Mouse (Mus musculus): ENCODE measurements around the gene Pcgf1. TPM values are rescaled to one million over a fixed set of nuclear protein-coding genes. Genes with fewer than 3 reads are reported as not detected.

The Pcgf1 gene
- polyA plus RNA-seq, 1 experiment from 2014 or later: 46.5 TPM

DNA sequence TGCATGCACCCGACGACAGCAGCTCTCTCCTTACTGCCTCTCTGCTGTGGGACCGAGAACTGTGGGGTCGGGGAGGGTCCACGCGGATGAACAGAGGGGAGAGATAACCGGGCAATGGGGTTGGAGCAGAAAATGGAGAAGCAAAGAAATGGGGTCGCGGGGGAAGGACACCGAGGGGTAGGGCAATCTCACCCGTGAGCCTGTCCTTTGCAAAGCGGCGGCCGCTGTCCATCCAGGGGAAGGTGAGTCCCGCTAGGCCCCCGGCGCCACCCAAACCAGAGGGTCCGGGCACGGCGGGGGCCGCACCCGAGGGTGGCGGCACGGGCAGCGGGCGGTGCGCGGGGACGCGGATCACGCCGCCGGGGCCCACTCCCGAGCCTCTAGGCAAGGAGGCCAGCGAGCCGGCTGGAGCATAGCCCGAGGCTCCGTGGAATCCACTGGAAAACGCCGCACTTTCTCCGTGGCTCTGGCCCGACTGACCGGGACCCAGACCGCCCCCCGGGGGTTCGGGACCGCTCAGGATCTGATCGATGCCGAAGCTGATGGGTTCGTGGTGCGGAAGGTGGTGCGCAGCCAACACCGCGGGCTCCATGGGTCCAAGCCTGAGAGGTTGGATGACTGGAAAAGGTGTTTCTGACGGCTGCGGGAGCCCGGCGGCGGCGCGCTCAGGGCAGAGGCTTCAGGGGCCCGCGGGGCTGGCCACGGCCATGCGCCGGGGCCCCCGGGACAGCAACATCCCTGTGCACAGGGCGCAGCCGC lies 8.0 kb upstream of the Pcgf1 start:
- H3K27me3 ChIP-seq (ENCODE audit: low read depth, poor library complexity, severe bottlenecking): peaks cover 100% of the 10 kb centered on the region
- 0 out of 2 replicates have a peak overlapping the region, but pooled peaks have one; percentile 11 for H3K27ac ChIP-seq
- peak; percentile 68 for DNase-seq (ENCODE audit: low spot score)
- peaks cover 35% of the 10 kb centered on the region for H3K4me1 ChIP-seq
- H3K4me3 ChIP-seq: peak overlapping the region; percentile 44
- H3K36me3 ChIP-seq: no peaks in the 10 kb centered on the region
- 1% methylated on average over 69 of the region's 69 CpGs for WGBS
- no peaks in the 10 kb centered on the region for H3K9me3 ChIP-seq (replicated peaks)

DNA sequence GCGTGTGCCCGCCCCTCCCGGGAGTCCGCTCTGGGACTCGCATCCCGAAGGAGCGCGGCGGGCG lies 7.6 kb upstream of the Pcgf1 start, which contains the start of gene Tlx2:
Tlx2 (minus strand) TSS at position 47 of the 64 bp plus-strand sequence.
- H3K36me3 ChIP-seq: no peaks in the 10 kb centered on the region
- 0 out of 2 replicates have a peak within 1 kb of the TSS, but pooled peaks have one; percentile 27 for H3K27ac ChIP-seq
- H3K9me3 ChIP-seq (replicated peaks): no peaks in the 10 kb centered on the region
- H3K4me1 ChIP-seq: peaks cover 35% of the 10 kb centered on the region
- H3K4me3 ChIP-seq: peak within 1 kb of the TSS; percentile 44
- WGBS: under 1% methylated on average over 10 of the region's 10 CpGs
- peaks cover 100% of the 10 kb centered on the region for H3K27me3 ChIP-seq (ENCODE audit: low read depth, poor library complexity, severe bottlenecking)
- no peak for DNase-seq (ENCODE audit: low spot score)

DNA sequence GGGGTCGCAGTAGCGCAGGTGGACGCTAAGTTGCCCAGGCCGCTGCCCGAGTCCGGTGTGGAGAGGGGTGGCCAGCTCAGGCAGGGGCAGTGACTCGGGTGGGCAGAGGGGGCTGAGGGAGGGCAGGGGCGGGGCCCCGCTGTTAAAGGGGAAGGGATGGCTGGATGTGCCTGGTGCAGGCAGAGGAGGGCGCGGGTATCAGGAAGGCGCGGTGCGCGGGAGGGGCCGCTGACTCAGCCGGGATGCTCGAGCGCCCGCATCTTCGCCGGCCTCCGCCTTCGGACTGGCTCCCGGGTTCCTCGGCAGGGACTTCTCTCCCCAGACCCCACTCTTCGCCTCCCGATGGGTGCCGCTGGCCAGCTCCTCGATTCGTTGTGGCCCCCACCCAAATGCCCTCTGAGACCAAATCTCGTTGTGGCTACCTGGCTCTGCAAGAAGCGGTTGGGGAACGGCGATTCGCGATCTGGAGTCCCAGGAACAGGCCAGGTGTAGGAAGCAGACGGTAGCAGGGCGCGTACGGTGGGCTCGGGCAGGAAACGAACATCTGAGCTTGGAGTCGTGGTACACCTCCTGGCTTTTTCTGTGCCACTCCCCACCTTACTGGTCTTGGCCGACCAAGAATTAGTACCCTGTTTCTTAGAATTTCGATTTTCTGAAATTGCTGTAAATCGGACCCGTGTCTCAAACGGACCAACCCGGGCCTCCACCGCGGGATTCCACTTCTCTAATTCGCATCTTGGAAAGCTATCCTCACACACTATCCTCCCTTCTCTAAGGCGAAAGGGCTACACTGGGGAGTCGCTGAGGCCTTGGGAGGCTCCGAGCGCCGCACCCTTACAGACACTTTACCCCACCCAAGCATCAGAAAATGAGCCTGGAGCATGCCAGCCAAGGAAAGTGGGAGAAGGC lies 7.1 kb upstream of the Pcgf1 start:
- DNase-seq (ENCODE audit: low spot score): peak; percentile 79
- no peaks in the 10 kb centered on the region for H3K36me3 ChIP-seq
- under 1% methylated on average over 51 of the region's 58 CpGs for WGBS
- 0 out of 2 replicates have a peak overlapping the region, but pooled peaks have one; percentile 27 for H3K27ac ChIP-seq
- no peaks in the 10 kb centered on the region for H3K9me3 ChIP-seq (replicated peaks)
- H3K4me3 ChIP-seq: peak overlapping the region; percentile 44
- peaks cover 100% of the 10 kb centered on the region for H3K27me3 ChIP-seq (ENCODE audit: low read depth, poor library complexity, severe bottlenecking)
- peaks cover 35% of the 10 kb centered on the region for H3K4me1 ChIP-seq

DNA sequence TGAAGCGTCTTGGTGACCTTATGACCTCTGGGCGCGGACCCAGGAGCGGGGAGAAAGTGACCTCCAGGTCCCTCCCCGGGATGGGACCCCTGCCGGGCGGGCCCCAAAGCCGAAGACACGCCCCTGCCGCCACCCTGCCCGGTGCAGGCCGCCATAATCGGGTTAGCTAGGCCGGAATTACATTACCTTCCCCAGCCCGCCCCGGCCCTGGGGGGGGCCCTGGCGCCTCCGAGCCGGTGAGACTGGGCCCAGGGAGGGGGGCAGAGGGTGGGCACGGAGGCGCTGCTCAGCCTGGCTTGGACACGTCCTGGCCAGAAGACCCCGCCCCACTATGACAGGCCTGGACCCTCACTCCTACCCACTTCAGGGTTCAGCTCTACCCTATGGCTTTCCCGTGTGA lies 6.4 kb upstream of the Pcgf1 start:
- no peak for DNase-seq (ENCODE audit: low spot score)
- 1% methylated on average over 24 of the region's 24 CpGs for WGBS
- Histone ChIP-seq H3K27ac (0 out of 2 replicates have a peak overlapping the region, but pooled peaks have one; percentile 27), H3K4me1 (peaks cover 35% of the 10 kb centered on the region), H3K9me3 (replicated peaks) (no peaks in the 10 kb centered on the region), H3K4me3 (peak overlapping the region; percentile 44), H3K36me3 (no peaks in the 10 kb centered on the region), H3K27me3 (ENCODE audit: low read depth, poor library complexity, severe bottlenecking) (peaks cover 100% of the 10 kb centered on the region)

DNA sequence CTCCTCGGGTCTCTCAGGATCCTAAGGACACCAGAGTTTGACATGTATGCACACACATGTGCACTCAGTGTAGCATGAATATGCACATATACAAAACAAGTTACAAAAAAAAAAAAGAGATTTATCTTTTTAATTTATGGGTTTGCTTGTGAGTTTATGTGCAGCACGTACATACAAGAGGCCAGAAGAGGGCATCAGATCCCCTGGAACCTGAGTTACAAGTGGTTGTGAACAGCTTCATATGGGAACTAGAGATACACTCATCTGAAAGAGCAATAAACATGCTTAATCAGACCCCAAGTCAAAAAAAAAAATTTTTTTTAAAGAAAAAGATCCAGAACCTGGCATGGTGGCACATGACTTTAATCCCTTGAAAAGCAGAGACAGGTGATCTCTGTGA lies 2.7 kb upstream of the Pcgf1 start:
- Histone ChIP-seq H3K27ac (no peak overlapping the region), H3K27me3 (ENCODE audit: low read depth, poor library complexity, severe bottlenecking) (peaks cover 71% of the 10 kb centered on the region), H3K9me3 (replicated peaks) (no peaks in the 10 kb centered on the region), H3K36me3 (peaks cover 6% of the 10 kb centered on the region), H3K4me3 (no peak overlapping the region), H3K4me1 (peaks cover 42% of the 10 kb centered on the region)
- no peak for DNase-seq (ENCODE audit: low spot score)
- WGBS: 30% methylated on average over 2 of the region's 2 CpGs

DNA sequence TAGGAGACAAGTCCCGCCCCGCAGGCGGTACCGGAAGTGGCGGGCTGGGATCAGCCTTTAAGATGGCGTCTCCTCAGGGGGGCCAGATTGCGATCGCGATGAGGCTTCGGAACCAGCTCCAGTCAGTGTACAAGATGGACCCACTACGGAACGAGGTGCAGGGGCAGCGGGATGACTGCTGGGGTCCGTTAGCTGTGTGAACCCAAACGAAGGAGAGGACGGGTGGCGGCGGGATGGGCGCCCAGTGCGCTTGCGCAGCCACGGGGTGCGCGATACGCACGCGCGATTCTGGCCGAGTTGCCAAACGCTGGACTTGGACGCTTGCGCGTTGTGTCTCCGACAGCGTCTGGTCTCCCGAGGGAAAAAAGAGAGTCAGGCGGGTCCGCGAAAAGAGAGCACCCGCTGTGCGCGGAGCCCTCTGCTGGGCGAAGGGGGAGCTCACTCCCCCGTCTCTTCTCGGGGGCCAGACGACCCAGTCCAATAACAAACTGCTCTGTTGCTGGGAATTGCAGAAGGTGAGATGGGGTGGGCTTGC lies 722 bp downstream of the Pcgf1 start:
- H3K4me3 ChIP-seq: peak overlapping the region; percentile 85
- H3K9me3 ChIP-seq (replicated peaks): no peaks in the 10 kb centered on the region
- H3K4me1 ChIP-seq: peaks cover 34% of the 10 kb centered on the region
- DNase-seq (ENCODE audit: low spot score): peak; percentile 100
- peak overlapping the region; percentile 96 for H3K27ac ChIP-seq
- H3K27me3 ChIP-seq (ENCODE audit: low read depth, poor library complexity, severe bottlenecking): peaks cover 55% of the 10 kb centered on the region
- WGBS: under 1% methylated on average over 46 of the region's 46 CpGs
- H3K36me3 ChIP-seq: peaks cover 34% of the 10 kb centered on the region

DNA sequence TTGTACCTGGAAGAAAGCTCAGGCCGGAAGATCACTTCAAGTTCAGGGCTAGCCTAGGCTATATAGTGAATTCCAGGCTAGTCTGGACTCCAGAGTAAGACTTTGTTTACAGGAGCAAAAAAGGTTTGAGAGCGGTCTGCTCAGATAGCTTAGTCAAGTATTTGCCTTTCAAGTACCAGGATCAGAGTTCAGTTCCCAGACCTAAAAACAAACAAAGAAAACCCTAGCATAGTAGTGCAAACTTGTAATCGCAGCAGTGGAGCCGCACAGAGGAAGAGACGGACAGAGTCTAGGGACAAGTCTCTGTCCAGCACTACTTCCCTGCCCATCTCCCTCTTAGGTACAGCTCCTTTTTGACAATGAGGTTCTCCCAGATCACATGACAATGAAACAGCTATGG lies 2.5 kb downstream of the Pcgf1 start:
- no peak for DNase-seq (ENCODE audit: low spot score)
- peaks cover 55% of the 10 kb centered on the region for H3K27me3 ChIP-seq (ENCODE audit: low read depth, poor library complexity, severe bottlenecking)
- H3K9me3 ChIP-seq (replicated peaks): no peaks in the 10 kb centered on the region

DNA sequence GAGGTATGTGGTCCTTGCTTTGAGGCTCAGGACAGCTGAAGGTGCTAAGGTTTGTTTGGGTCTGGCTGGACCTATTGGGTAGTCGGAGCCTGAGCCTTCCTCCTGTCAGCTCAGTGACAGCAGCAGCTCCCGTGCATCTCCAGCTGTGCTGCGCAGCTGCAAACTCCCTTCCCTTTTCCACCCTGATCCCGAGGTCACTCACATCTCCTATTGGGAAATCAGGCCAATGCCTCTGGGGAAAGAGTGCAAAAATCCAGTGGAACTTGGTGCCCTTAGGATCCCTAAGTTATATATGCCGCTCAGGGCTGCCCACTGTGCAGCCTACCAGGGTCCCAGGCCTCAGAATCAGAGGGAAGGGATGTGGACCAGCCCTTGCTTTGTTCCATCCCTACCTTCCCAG lies 5.8 kb downstream of the Pcgf1 start:
- H3K4me3 ChIP-seq: no peak overlapping the region
- no peaks in the 10 kb centered on the region for H3K9me3 ChIP-seq (replicated peaks)
- H3K27ac ChIP-seq: no peak overlapping the region
- H3K4me1 ChIP-seq: peaks cover 75% of the 10 kb centered on the region
- peaks cover 34% of the 10 kb centered on the region for H3K36me3 ChIP-seq
- DNase-seq (ENCODE audit: low spot score): no peak
- peaks cover 69% of the 10 kb centered on the region for H3K27me3 ChIP-seq (ENCODE audit: low read depth, poor library complexity, severe bottlenecking)
- 22% methylated on average over 5 of the region's 5 CpGs for WGBS

More for the DNA sequence above, 2.5 kb downstream of the Pcgf1 start:
- Histone ChIP-seq H3K36me3 (peaks cover 34% of the 10 kb centered on the region), H3K4me1 (peaks cover 52% of the 10 kb centered on the region), H3K4me3 (no peak overlapping the region), H3K27ac (no peak overlapping the region)
- 94% methylated on average over 5 of the region's 5 CpGs for WGBS

DNA sequence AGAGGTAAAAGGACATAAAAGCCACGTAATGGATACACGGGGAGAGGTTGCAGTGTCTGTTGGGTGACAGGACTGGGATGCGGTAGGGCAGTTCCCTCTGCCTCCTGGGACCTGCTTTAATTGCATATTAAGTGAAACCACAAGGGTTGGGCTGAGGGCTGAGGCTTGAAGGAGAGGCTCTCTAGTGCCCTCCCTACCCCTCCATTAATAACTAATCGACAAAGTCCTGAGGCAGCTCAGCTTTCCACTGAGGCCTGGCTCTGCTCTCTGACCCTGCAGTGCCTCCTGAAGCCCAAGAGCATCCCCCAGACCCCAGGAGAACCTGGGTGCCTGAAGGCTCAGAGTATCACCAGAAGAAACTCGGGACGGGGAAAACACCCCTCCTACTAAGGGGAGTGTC lies 6.8 kb downstream of the Pcgf1 start:
- Histone ChIP-seq H3K4me3 (no peak overlapping the region), H3K4me1 (peaks cover 67% of the 10 kb centered on the region), H3K27ac (no peak overlapping the region), H3K27me3 (ENCODE audit: low read depth, poor library complexity, severe bottlenecking) (peaks cover 77% of the 10 kb centered on the region), H3K9me3 (replicated peaks) (no peaks in the 10 kb centered on the region), H3K36me3 (peaks cover 34% of the 10 kb centered on the region)
- 2% methylated on average over 6 of the region's 6 CpGs for WGBS
- no peak for DNase-seq (ENCODE audit: low spot score)

DNA sequence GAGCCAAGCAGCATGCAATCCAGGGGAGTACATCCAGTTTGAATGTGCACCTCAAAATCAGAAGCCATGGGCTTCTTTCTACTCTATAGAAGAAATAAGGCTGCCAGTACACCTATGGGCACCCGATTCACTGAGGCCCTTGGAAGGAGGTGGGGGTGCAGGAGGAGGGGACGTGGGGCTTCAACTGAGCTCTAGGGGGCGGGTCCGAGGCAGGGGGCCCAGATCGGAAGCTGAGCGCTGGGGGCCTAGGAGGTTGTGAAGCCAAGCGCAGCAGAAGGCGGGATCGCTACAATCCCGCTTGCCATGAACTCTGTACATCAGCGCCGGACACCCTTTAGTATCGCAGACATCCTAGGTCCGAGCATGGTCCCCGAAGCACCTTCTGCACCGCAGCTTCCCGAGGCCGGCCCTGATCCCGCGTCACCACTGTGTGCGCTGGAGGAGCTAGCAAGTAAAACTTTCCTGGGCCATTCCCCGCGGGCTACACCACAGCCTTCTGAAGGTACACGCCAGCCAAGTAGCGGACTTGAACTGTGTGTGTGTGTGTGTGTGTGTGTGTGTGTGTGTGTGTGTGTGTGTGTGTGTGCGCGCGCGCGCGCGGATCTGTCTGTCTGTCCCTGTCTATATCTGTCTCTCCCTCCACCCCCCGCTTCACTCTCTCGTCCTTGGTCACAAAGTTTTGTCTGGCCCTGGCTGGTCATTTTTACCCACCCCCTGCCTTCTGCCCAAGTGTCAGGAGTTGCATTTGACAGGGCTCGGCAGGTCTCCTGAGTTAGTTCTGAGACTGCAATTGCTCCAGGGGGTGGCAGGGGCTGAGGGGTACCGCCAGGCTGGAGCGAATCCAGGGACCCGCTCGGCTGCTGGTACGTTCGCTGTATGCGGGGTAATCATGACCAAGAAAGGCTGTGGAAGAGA lies 8.7 kb downstream of the Pcgf1 start, which contains the start of gene Lbx2:
Lbx2 (plus strand) TSS at position 247 of the 915 bp plus-strand sequence.
- Histone ChIP-seq H3K9me3 (replicated peaks) (no peaks in the 10 kb centered on the region), H3K27ac (0 out of 2 replicates have a peak within 1 kb of the TSS, but pooled peaks have one; percentile 17), H3K36me3 (peaks cover 15% of the 10 kb centered on the region), H3K27me3 (ENCODE audit: low read depth, poor library complexity, severe bottlenecking) (peaks cover 94% of the 10 kb centered on the region), H3K4me1 (peaks cover 62% of the 10 kb centered on the region), H3K4me3 (peak within 1 kb of the TSS; percentile 43)
- peak; percentile 65 for DNase-seq (ENCODE audit: low spot score)
- 2% methylated on average over 42 of the region's 42 CpGs for WGBS

DNA sequence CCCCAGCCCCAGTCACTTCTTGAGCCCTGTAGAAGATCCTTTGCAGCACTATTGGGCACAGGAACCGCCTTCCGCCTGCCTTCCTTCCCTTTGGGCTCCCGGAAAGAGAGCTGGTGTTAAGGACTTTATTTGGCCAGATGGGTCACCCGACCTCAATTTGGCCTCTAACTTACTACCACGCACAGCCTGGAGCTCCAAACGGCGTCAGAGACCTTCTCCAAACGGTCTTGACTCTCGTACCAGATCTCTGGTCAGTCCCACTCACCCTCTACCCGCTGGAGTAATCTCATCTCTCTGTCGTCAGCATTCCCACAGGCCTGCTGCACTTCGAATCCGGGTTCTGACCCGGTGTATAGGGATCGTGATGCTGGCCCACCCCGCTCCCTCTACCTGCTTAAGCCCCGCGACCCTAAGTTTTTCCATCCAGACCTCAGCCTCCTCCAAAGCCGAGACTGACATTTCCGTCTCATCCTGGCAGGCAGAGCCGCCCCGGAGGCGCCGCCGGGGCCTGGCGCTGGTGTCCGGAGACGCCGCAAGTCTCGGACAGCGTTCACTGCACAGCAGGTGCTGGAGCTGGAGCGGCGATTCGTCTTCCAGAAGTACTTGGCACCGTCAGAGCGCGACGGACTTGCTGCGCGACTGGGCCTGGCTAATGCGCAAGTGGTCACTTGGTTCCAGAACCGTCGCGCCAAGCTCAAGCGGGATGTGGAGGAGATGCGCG lies 9.7 kb downstream of the Pcgf1 start:
- 0 out of 2 replicates have a peak overlapping the region, but pooled peaks have one; percentile 17 for H3K27ac ChIP-seq
- H3K36me3 ChIP-seq: peaks cover 5% of the 10 kb centered on the region
- no peaks in the 10 kb centered on the region for H3K9me3 ChIP-seq (replicated peaks)
- WGBS: 2% methylated on average over 47 of the region's 47 CpGs
- peaks cover 92% of the 10 kb centered on the region for H3K27me3 ChIP-seq (ENCODE audit: low read depth, poor library complexity, severe bottlenecking)
- H3K4me3 ChIP-seq: peak overlapping the region; percentile 43
- peaks cover 60% of the 10 kb centered on the region for H3K4me1 ChIP-seq
- peak; percentile 66 for DNase-seq (ENCODE audit: low spot score)

DNA sequence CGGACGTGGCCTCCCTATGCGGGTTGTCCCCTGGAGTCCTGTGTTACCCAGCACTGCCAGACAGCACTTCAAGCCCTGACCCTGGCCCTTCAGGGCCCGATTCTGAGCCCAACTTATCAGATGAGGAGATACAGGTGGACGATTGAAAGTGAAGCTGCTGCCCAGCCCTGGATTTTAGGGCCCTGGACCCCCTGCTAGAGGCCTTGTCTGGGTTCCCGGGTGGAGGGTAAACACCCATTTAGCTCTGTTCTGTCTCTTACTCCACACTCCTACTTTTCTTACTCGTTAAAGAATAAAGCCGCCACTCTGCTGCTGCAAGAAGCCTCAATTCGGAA lies 10.2 kb downstream of the Pcgf1 start:
- WGBS: 9% methylated on average over 9 of the region's 9 CpGs
- peak overlapping the region; percentile 43 for H3K4me3 ChIP-seq
- DNase-seq (ENCODE audit: low spot score): no peak
- peaks cover 56% of the 10 kb centered on the region for H3K4me1 ChIP-seq
- H3K27ac ChIP-seq: no peak overlapping the region
- no peaks in the 10 kb centered on the region for H3K9me3 ChIP-seq (replicated peaks)
- no peaks in the 10 kb centered on the region for H3K36me3 ChIP-seq
- peaks cover 87% of the 10 kb centered on the region for H3K27me3 ChIP-seq (ENCODE audit: low read depth, poor library complexity, severe bottlenecking)
